Mouse (Mus musculus) MEL (cell line): ENCODE measurements at regions not wholly inside any gene's neighbourhood (a gene's known extent, or its start where the extent isn't known, plus 50 kb on each side); places are given as distances from the start of the nearest gene placed in this dataset.

Experiments used
- CHD1 ChIP-seq: IDR thresholded peaks from 2 replicates; pipeline ENCODE4 v1.6.1; 2012; ENCODE audit warnings: low read depth, mild to moderate bottlenecking, inconsistent platforms, low read length, improper control_type of control experiment
- CTCF ChIP-seq, 3 experiments: IDR thresholded peaks in 2 of 3; conservative IDR thresholded peaks in 1 of 3; 2 replicates each; pipeline ENCODE4 v1.5.1; 2011 to 2012; ENCODE audit warnings: low read length in 3 of 3, low read depth in 2 of 3, mild to moderate bottlenecking in 2 of 3, improper control_type of control experiment in 1 of 3, inconsistent platforms in 1 of 3, mixed read lengths in 1 of 3, moderate library complexity in 1 of 3; ENCODE audit not compliant: control insufficient read depth in 1 of 3, insufficient read depth in 1 of 3, poor library complexity in 1 of 3, severe bottlenecking in 1 of 3
- EP300 ChIP-seq, 2 experiments: IDR thresholded peaks; 2 replicates each; pipeline ENCODE4 v1.6.1; 2011; ENCODE audit warnings: improper control_type of control experiment in 2 of 2, low read length in 2 of 2, low read depth in 1 of 2, mild to moderate bottlenecking in 1 of 2
- JUND ChIP-seq: IDR thresholded peaks from 2 replicates; pipeline ENCODE4 v1.6.1; 2011; ENCODE audit warnings: low read depth, mild to moderate bottlenecking, improper control_type of control experiment, low read length
- MAX ChIP-seq: IDR thresholded peaks from 2 replicates; pipeline ENCODE4 v1.6.1; 2011; ENCODE audit warnings: low read length, improper control_type of control experiment
- MAZ ChIP-seq: IDR thresholded peaks from 2 replicates; pipeline ENCODE4 v1.6.1; 2012; ENCODE audit warnings: low read depth, mild to moderate bottlenecking, inconsistent platforms, low read length, improper control_type of control experiment
- POLR2A ChIP-seq, 2 experiments: IDR thresholded peaks; 2 replicates each; pipeline ENCODE4 v1.6.1; 2011 to 2012; ENCODE audit warnings: low read length in 2 of 2, mild to moderate bottlenecking in 2 of 2, control low read depth in 1 of 2, improper control_type of control experiment in 1 of 2, low read depth in 1 of 2, moderate library complexity in 1 of 2; ENCODE audit not compliant: control insufficient read depth in 1 of 2, insufficient read depth in 1 of 2, poor library complexity in 1 of 2
- POLR2AphosphoS5 ChIP-seq: IDR thresholded peaks from 2 replicates; pipeline ENCODE4 v1.6.1; 2012; ENCODE audit warnings: low read depth, borderline replicate concordance, mild to moderate bottlenecking, inconsistent platforms, low read length, moderate library complexity, mixed read lengths
- TCF12 ChIP-seq: IDR thresholded peaks from 2 replicates; pipeline ENCODE4 v1.6.1; 2014; ENCODE audit warnings: low read depth, mild to moderate bottlenecking, inconsistent platforms, low read length, improper control_type of control experiment, moderate library complexity
- UBTF ChIP-seq: IDR thresholded peaks from 2 replicates; pipeline ENCODE4 v1.6.1; 2012; ENCODE audit warnings: low read depth, mild to moderate bottlenecking, inconsistent platforms, low read length, improper control_type of control experiment, moderate library complexity, borderline replicate concordance; ENCODE audit not compliant: insufficient read depth
- ZC3H11A ChIP-seq: IDR thresholded peaks from 2 replicates; pipeline ENCODE4 v1.6.1; 2012; ENCODE audit warnings: low read depth, mild to moderate bottlenecking, inconsistent platforms, low read length, improper control_type of control experiment

GRCm38 (mm10) chr6:11275214-11275613, 632.1 kb downstream of the Ndufa4 start:
- TF ChIP-seq CTCF (IDR thresholded peaks at IDR 0.05 in 2 of 3, conservative IDR thresholded peaks at IDR 0.05 in 1 of 3; ENCODE audit: control insufficient read depth in 1 of 3, insufficient read depth in 1 of 3, low read depth in 2 of 3, low read length in 3 of 3, poor library complexity in 1 of 3, severe bottlenecking in 1 of 3) = no peak
- TF ChIP-seq CHD1 = no peak
- TF ChIP-seq MAX = no peak
- TF ChIP-seq EP300 (IDR thresholded peaks at IDR 0.05; ENCODE audit: low read depth in 1 of 2, low read length in 2 of 2) = no peak
- no peak for TF ChIP-seq UBTF
- TF ChIP-seq MAZ = no peak
- TF ChIP-seq POLR2AphosphoS5 = no peak
- TF ChIP-seq POLR2A (IDR thresholded peaks at IDR 0.05; ENCODE audit: control insufficient read depth in 1 of 2, insufficient read depth in 1 of 2, low read depth in 1 of 2, low read length in 2 of 2, poor library complexity in 1 of 2) = no peak
- TF ChIP-seq TCF12 = no peak
- no peak for TF ChIP-seq JUND
- no peak for TF ChIP-seq ZC3H11A
